Mouse (Mus musculus): ENCODE results near the gene Fndc1. TPM values are rescaled to one million over a fixed set of nuclear protein-coding genes. Genes with fewer than 3 reads are reported as not detected.

The Fndc1 gene
- polyA plus RNA-seq, 1 experiment from 2014 or later = 3.0 TPM

- no peak for ATAC-seq (replicated peaks; ENCODE audit: insufficient number of reproducible peaks, low FRiP score, low TSS enrichment, low read depth)
- DNase-seq (ENCODE audit: low spot score) = no peak
- H3K27me3 ChIP-seq (ENCODE audit: control insufficient read depth, insufficient read depth, low read length) = no peaks in the 10 kb centered on the region
- 67% methylated on average over 3 of the region's 3 CpGs for WGBS
- no peak overlapping the region for H3K4me2 ChIP-seq (ENCODE audit: low read depth, low read length)
- no peaks in the 10 kb centered on the region for H3K36me3 ChIP-seq (replicated peaks; ENCODE audit: control insufficient read depth, insufficient read depth, low read depth, low read length)
- no peaks in the 10 kb centered on the region for H3K4me1 ChIP-seq (ENCODE audit: control insufficient read depth, insufficient read depth, low read length)
- no peak overlapping the region for H3K4me3 ChIP-seq (ENCODE audit: low read depth, low read length)
- no peak overlapping the region for H3K9ac ChIP-seq (replicated peaks; ENCODE audit: low read length)
- no peaks in the 10 kb centered on the region for H3K9me3 ChIP-seq (replicated peaks; ENCODE audit: control insufficient read depth, low read length)
- no peak overlapping the region for H3K27ac ChIP-seq (replicated peaks; ENCODE audit: low read depth, low read length)
Measured at GRCm38 (mm10) chr17:7790512-7790911, 36.6 kb downstream of the Fndc1 start.

DNA sequence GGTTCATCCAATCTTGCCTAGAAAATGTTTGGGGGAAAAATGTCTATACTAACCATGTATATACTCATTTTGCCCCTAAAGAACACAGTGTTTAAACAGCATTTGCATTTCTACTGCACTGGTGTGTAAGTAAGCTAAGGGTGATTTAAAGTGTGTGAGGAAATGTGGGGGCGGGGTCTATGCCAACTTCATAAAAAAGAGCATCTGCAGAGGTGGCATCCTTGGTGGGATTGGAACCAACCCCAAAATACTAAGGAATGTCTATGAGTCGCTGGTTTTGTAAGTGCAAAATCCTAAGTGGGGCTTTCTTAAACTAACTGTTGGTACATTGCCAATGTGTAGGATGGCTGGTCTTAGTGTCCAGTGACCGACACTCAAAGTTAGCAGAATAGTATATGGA lies 53.0 kb downstream of the Fndc1 start:
- 83% methylated on average over 3 of the region's 3 CpGs for whole genome bisulfite sequencing
- ATAC-seq (replicated peaks; ENCODE audit: insufficient number of reproducible peaks, low FRiP score, low TSS enrichment, low read depth) = no peak
- no peaks in the 10 kb centered on the region for H3K27me3 ChIP-seq (ENCODE audit: control insufficient read depth, insufficient read depth, low read length)

GRCm38 (mm10) chr17:7759786-7760185 lies 67.3 kb downstream of the Fndc1 start:
- no peaks in the 10 kb centered on the region for H3K36me3 ChIP-seq (replicated peaks; ENCODE audit: control insufficient read depth, insufficient read depth, low read depth, low read length)
- 83% methylated on average over 4 of the region's 4 CpGs for WGBS
- no peak for DNase-seq (ENCODE audit: low spot score)
- no peaks in the 10 kb centered on the region for H3K9me3 ChIP-seq (replicated peaks; ENCODE audit: control insufficient read depth, low read length)
- no peaks in the 10 kb centered on the region for H3K4me1 ChIP-seq (ENCODE audit: control insufficient read depth, insufficient read depth, low read length)
- no peak overlapping the region for H3K4me2 ChIP-seq (ENCODE audit: low read depth, low read length)
- no peaks in the 10 kb centered on the region for H3K27me3 ChIP-seq (ENCODE audit: control insufficient read depth, insufficient read depth, low read length)
- ATAC-seq (replicated peaks; ENCODE audit: insufficient number of reproducible peaks, low FRiP score, low TSS enrichment, low read depth) = no peak
- H3K4me3 ChIP-seq (ENCODE audit: low read depth, low read length) = no peak overlapping the region
- no peak overlapping the region for H3K27ac ChIP-seq (replicated peaks; ENCODE audit: low read depth, low read length)
- no peak overlapping the region for H3K9ac ChIP-seq (replicated peaks; ENCODE audit: low read length)

More for the DNA sequence above, 53.0 kb downstream of the Fndc1 start:
- no peak for DNase-seq (ENCODE audit: low spot score)
- no peaks in the 10 kb centered on the region for H3K4me1 ChIP-seq (ENCODE audit: control insufficient read depth, insufficient read depth, low read length)
- no peak overlapping the region for H3K4me2 ChIP-seq (ENCODE audit: low read depth, low read length)
- H3K4me3 ChIP-seq (ENCODE audit: low read depth, low read length) = no peak overlapping the region
- H3K27ac ChIP-seq (replicated peaks; ENCODE audit: low read depth, low read length) = no peak overlapping the region
- no peaks in the 10 kb centered on the region for H3K9me3 ChIP-seq (replicated peaks; ENCODE audit: control insufficient read depth, low read length)
- H3K9ac ChIP-seq (replicated peaks; ENCODE audit: low read length) = no peak overlapping the region
- no peaks in the 10 kb centered on the region for H3K36me3 ChIP-seq (replicated peaks; ENCODE audit: control insufficient read depth, insufficient read depth, low read depth, low read length)

DNA sequence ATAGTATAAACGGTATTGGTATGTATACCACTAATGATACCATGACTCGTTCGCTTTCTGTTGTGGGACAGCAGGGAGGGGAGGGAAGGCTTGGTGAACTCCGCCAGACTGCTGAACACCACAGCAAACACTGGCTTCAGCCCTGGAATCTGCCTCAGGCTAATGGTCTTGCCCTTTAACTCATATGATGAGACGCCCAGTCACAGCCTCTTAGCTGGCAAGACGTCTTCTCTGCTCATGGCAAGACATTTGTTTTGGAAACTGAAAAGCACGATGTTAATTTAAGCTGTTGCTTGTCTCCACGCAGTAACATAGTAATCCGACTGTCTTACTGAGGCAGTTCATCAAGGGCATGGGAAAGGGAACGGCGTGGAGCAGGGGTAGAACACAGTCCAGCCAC lies 72.1 kb downstream of the Fndc1 start:
- DNase-seq (ENCODE audit: low spot score) (no peak), ATAC-seq (replicated peaks; ENCODE audit: insufficient number of reproducible peaks, low FRiP score, low TSS enrichment, low read depth) (no peak)
- Histone ChIP-seq H3K4me2 (ENCODE audit: low read depth, low read length) (no peak overlapping the region), H3K9ac (replicated peaks; ENCODE audit: low read length) (no peak overlapping the region), H3K27me3 (ENCODE audit: control insufficient read depth, insufficient read depth, low read length) (no peaks in the 10 kb centered on the region), H3K36me3 (replicated peaks; ENCODE audit: control insufficient read depth, insufficient read depth, low read depth, low read length) (no peaks in the 10 kb centered on the region), H3K4me3 (ENCODE audit: low read depth, low read length) (no peak overlapping the region), H3K9me3 (replicated peaks; ENCODE audit: control insufficient read depth, low read length) (no peaks in the 10 kb centered on the region), H3K27ac (replicated peaks; ENCODE audit: low read depth, low read length) (no peak overlapping the region), H3K4me1 (ENCODE audit: control insufficient read depth, insufficient read depth, low read length) (no peaks in the 10 kb centered on the region)
- WGBS = 76% methylated on average over 11 of the region's 11 CpGs

DNA sequence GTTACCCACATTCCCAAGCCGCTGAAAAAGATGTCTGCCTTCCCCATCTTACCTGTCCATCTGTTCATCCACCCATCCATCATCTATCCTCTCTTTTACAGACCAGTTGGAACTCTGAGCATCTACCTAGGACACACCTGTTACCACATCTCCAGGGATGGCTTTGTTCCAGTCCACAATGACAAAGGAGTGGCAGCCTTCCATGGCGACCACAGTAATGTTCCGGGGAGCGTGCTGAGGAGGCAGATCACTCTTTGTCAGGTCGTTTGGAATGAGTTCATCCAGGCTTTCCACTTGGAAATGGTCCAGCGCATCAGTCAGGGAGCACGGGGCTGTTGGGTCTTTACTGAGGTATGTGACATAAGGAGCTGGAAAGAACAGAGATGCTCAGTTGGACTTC lies 73.7 kb downstream of the Fndc1 start:
- Histone ChIP-seq H3K4me3 (ENCODE audit: low read depth, low read length) (no peak overlapping the region), H3K27me3 (ENCODE audit: control insufficient read depth, insufficient read depth, low read length) (no peaks in the 10 kb centered on the region), H3K27ac (replicated peaks; ENCODE audit: low read depth, low read length) (no peak overlapping the region), H3K4me1 (ENCODE audit: control insufficient read depth, insufficient read depth, low read length) (no peaks in the 10 kb centered on the region), H3K36me3 (replicated peaks; ENCODE audit: control insufficient read depth, insufficient read depth, low read depth, low read length) (no peaks in the 10 kb centered on the region), H3K4me2 (ENCODE audit: low read depth, low read length) (no peak overlapping the region), H3K9me3 (replicated peaks; ENCODE audit: control insufficient read depth, low read length) (no peaks in the 10 kb centered on the region), H3K9ac (replicated peaks; ENCODE audit: low read length) (no peak overlapping the region)
- WGBS = 82% methylated on average over 7 of the region's 7 CpGs
- ATAC-seq (replicated peaks; ENCODE audit: insufficient number of reproducible peaks, low FRiP score, low TSS enrichment, low read depth) (no peak), DNase-seq (ENCODE audit: low spot score) (no peak)

DNA sequence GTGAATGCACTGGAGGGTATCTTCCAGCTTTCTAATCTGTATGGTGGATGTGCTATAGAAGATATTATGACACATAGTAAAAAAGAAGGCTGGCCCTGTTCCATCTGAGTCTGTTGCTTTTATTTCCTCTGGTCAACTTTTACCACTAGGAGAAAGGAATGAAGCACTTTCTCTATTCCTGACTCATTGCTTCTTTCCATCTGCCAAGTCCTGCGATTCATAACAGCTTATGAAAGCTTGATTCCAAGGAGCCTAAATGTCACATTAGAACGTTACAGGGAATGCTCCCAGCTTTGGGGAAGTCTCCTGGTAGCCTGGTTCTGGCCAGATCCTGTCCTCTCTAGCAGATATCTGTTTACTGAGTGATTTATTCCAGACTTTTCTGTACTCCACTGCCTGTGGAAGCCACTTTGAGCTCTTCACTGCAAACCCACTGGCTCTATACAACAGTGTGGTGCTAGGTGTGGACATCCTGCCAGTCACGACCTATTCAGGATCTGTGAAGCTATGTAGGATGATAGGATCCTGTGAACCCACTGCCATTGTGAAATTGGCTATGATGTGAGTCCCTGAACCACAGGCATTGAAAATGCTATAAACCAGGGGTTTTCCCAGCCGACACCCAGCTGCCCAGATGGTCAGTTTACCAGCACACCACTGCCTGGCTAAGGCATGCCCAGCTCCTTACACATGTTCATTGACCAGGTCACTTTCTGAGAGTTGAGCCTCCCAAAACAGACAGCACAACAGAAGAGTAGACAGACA lies 77.9 kb downstream of the Fndc1 start:
- DNase-seq (ENCODE audit: low spot score) (no peak), ATAC-seq (replicated peaks; ENCODE audit: insufficient number of reproducible peaks, low FRiP score, low TSS enrichment, low read depth) (no peak)
- no peaks in the 10 kb centered on the region for H3K9me3 ChIP-seq (replicated peaks; ENCODE audit: control insufficient read depth, low read length)
- WGBS = 89% methylated on average over 4 of the region's 4 CpGs
- H3K4me3 ChIP-seq (ENCODE audit: low read depth, low read length) = no peak overlapping the region
- no peak overlapping the region for H3K9ac ChIP-seq (replicated peaks; ENCODE audit: low read length)
- H3K27me3 ChIP-seq (ENCODE audit: control insufficient read depth, insufficient read depth, low read length) = no peaks in the 10 kb centered on the region
- no peaks in the 10 kb centered on the region for H3K4me1 ChIP-seq (ENCODE audit: control insufficient read depth, insufficient read depth, low read length)
- H3K36me3 ChIP-seq (replicated peaks; ENCODE audit: control insufficient read depth, insufficient read depth, low read depth, low read length) = no peaks in the 10 kb centered on the region
- H3K27ac ChIP-seq (replicated peaks; ENCODE audit: low read depth, low read length) = no peak overlapping the region
- H3K4me2 ChIP-seq (ENCODE audit: low read depth, low read length) = no peak overlapping the region

- no peak overlapping the region for H3K4me3 ChIP-seq (ENCODE audit: low read depth, low read length)
- no peak for ATAC-seq (replicated peaks; ENCODE audit: insufficient number of reproducible peaks, low FRiP score, low TSS enrichment, low read depth)
- WGBS = 82% methylated on average over 3 of the region's 3 CpGs
Measured at GRCm38 (mm10) chr17:7746841-7747240, 80.3 kb downstream of the Fndc1 start.

DNA sequence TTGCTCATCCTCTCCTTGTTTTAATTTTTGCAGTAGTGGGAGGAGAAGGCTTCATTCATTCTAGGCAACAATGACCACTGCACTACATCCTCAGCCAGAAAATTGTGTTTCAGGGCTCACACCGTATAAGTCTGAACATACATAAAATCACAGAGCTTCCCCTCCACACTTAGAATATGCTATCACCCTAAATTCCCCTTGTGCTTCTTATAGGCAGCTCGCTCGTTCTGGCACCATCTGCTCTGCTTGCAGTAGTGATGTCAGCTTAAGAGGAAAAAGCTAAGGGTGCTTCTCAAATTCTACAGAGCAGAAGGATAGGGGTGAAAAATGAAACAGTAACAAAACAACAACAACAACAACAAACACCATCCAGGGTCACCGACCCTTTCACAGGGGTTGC lies 82.1 kb downstream of the Fndc1 start:
- Histone ChIP-seq H3K4me2 (ENCODE audit: low read depth, low read length) (no peak overlapping the region), H3K9ac (replicated peaks; ENCODE audit: low read length) (no peak overlapping the region), H3K4me3 (ENCODE audit: low read depth, low read length) (no peak overlapping the region), H3K9me3 (replicated peaks; ENCODE audit: control insufficient read depth, low read length) (no peaks in the 10 kb centered on the region), H3K27ac (replicated peaks; ENCODE audit: low read depth, low read length) (no peak overlapping the region), H3K4me1 (ENCODE audit: control insufficient read depth, insufficient read depth, low read length) (no peaks in the 10 kb centered on the region), H3K36me3 (replicated peaks; ENCODE audit: control insufficient read depth, insufficient read depth, low read depth, low read length) (no peaks in the 10 kb centered on the region), H3K27me3 (ENCODE audit: control insufficient read depth, insufficient read depth, low read length) (no peaks in the 10 kb centered on the region)
- ATAC-seq (replicated peaks; ENCODE audit: insufficient number of reproducible peaks, low FRiP score, low TSS enrichment, low read depth) = no peak
- WGBS = 86% methylated on average over 4 of the region's 4 CpGs
- DNase-seq (ENCODE audit: low spot score) = no peak

More at GRCm38 (mm10) chr17:7746841-7747240, 80.3 kb downstream of the Fndc1 start:
- Histone ChIP-seq H3K9me3 (replicated peaks; ENCODE audit: control insufficient read depth, low read length) (no peaks in the 10 kb centered on the region), H3K36me3 (replicated peaks; ENCODE audit: control insufficient read depth, insufficient read depth, low read depth, low read length) (no peaks in the 10 kb centered on the region), H3K4me2 (ENCODE audit: low read depth, low read length) (no peak overlapping the region), H3K4me1 (ENCODE audit: control insufficient read depth, insufficient read depth, low read length) (no peaks in the 10 kb centered on the region), H3K27ac (replicated peaks; ENCODE audit: low read depth, low read length) (no peak overlapping the region), H3K27me3 (ENCODE audit: control insufficient read depth, insufficient read depth, low read length) (no peaks in the 10 kb centered on the region), H3K9ac (replicated peaks; ENCODE audit: low read length) (no peak overlapping the region)
- no peak for DNase-seq (ENCODE audit: low spot score)

Measured in embryonic facial prominence, embryonic 11.5 days (tissue).